Comparison of ENCODE assay signal across 8 mouse cellular contexts in genomic region chr1:165320141-165320934, GRCm38 (mm10). TPM values are rescaled to one million over a fixed set of nuclear protein-coding genes. Genes with fewer than 3 reads are reported as not detected.
DNase-seq lines count a peak whose midpoint lies in the region; ATAC-seq and TF ChIP-seq lines count a peak whose summit lies in the region.

No protein-coding gene starts in this region.

- 48% methylated on average over 10 of the region's 10 CpGs for WGBS in forebrain, postnatal 0 days
- WGBS in lung, embryonic 14.5 days, result 41% methylated on average over 10 of the region's 10 CpGs

- peak; percentile 85 for TF ChIP-seq CTCF in forebrain, postnatal 0 days (IDR thresholded peaks at IDR 0.05; ENCODE audit: low read depth)
- TF ChIP-seq CTCF in lung, embryonic 14.5 days (IDR thresholded peaks at IDR 0.05; ENCODE audit: low read depth), result peak; percentile 93

- no peak overlapping the region for H3K9ac ChIP-seq in ES-E14 (ENCODE audit: insufficient read depth, low read depth, low read length, poor library complexity, severe bottlenecking)
- H3K9ac ChIP-seq in forebrain, postnatal 0 days, result no peak overlapping the region
- H3K9ac ChIP-seq in lung, embryonic 14.5 days, result no peak overlapping the region

- no peak overlapping the region for H3K27ac ChIP-seq in ES-E14 (ENCODE audit: insufficient read depth, low read depth, low read length, poor library complexity, severe bottlenecking)
- no peak overlapping the region for H3K27ac ChIP-seq in forebrain, postnatal 0 days (ENCODE audit: low read depth, low read length)
- peak overlapping the region; percentile 64; the same call in 1 of the 2 replicates for H3K27ac ChIP-seq in lung, embryonic 14.5 days (ENCODE audit: low read depth)

- intact Hi-C loops in heart, postnatal 36 days (cut with DNase I), result loop anchor here (1.0 to 10.0 kb wide), 4 partner anchors 40 to 196 kb away; partner anchors contain the start of gene Tiprl

- peaks cover 0 to 2% of the 10 kb centered on the region in 2 experiments; a peak in 1 of 4 replicates for H3K4me1 ChIP-seq in ES-E14 (ENCODE audit: control insufficient read depth in 2 of 2, insufficient read depth in 2 of 2, low read length in 2 of 2, poor library complexity in 1 of 2)
- no peaks in the 10 kb centered on the region for H3K4me1 ChIP-seq in forebrain, postnatal 0 days (ENCODE audit: insufficient read depth)
- H3K4me1 ChIP-seq in lung, embryonic 14.5 days (ENCODE audit: insufficient read depth), result no peaks in the 10 kb centered on the region

- peak; percentile 55 for DNase-seq in ES-E14 (ENCODE audit: low read depth, low spot score)
- peak; percentile 47 for DNase-seq in cerebellum, adult 11 months
- DNase-seq in forebrain, postnatal 0 days, result peak; percentile 70
- peak; percentile 80 to 85 for DNase-seq in heart, postnatal 36 days
- peak; percentile 62 to 79 for DNase-seq in layer of hippocampus, adult 18-20 months (ENCODE audit: low spot score in 2 of 2)
- DNase-seq in lung, embryonic 14.5 days, result peak; percentile 88
- peak; percentile 29 for DNase-seq in retina, adult 2 months (ENCODE audit: low read depth, low spot score)
- DNase-seq in thymus, postnatal 14 days, result peak; percentile 76

- peak; percentile 77 for ATAC-seq in forebrain, postnatal 0 days
- ATAC-seq in lung, embryonic 14.5 days (ENCODE audit: insufficient read depth), result peak; percentile 62

- no peak overlapping the region for H3K4me2 ChIP-seq in forebrain, postnatal 0 days (ENCODE audit: low read depth)
- no peak overlapping the region for H3K4me2 ChIP-seq in lung, embryonic 14.5 days

- in situ Hi-C loops in ES-E14 (cut with MboI; ENCODE audit: low sequenced_read_pairs in 2 of 2, unreplicated experiment in 2 of 2), result no loop called here

- no peaks in the 10 kb centered on the region for H3K27me3 ChIP-seq in forebrain, postnatal 0 days (ENCODE audit: insufficient read depth, low read length)
- no peaks in the 10 kb centered on the region for H3K27me3 ChIP-seq in lung, embryonic 14.5 days (ENCODE audit: insufficient read depth, low read length)

- H3K4me3 ChIP-seq in ES-E14 (ENCODE audit: insufficient read depth in 1 of 2, low read depth in 1 of 2, low read length in 2 of 2, poor library complexity in 1 of 2, severe bottlenecking in 1 of 2), result peak overlapping the region in 1 of 2 experiments; percentile 47; a peak in 1 of 4 replicates
- H3K4me3 ChIP-seq in forebrain, postnatal 0 days (ENCODE audit: low read depth, low read length), result no peak overlapping the region
- no peak overlapping the region for H3K4me3 ChIP-seq in lung, embryonic 14.5 days (ENCODE audit: low read depth, low read length)

- no peaks in the 10 kb centered on the region for H3K9me3 ChIP-seq in ES-E14 (ENCODE audit: control insufficient read depth, insufficient read depth, low read depth, low read length)
- no peaks in the 10 kb centered on the region for H3K9me3 ChIP-seq in forebrain, postnatal 0 days (ENCODE audit: low read length)
- no peaks in the 10 kb centered on the region for H3K9me3 ChIP-seq in lung, embryonic 14.5 days (ENCODE audit: low read depth, low read length)

- H3K36me3 ChIP-seq in ES-E14 (ENCODE audit: control insufficient read depth, insufficient read depth, low read length, poor library complexity, severe bottlenecking), result no peaks in the 10 kb centered on the region
- peaks cover 64% of the 10 kb centered on the region for H3K36me3 ChIP-seq in forebrain, postnatal 0 days (ENCODE audit: insufficient read depth)
- H3K36me3 ChIP-seq in lung, embryonic 14.5 days (ENCODE audit: insufficient read depth), result peaks cover 17% of the 10 kb centered on the region

TF ChIP-seq in ES-E14, 5 proteins besides CTCF, POLR2A, EP300 and RAD21:
- TF ChIP-seq HCFC1 (IDR thresholded peaks at IDR 0.05; ENCODE audit: borderline replicate concordance, insufficient read depth, low read length), result no peak
- peak; percentile 35; the same call in 1 of the 2 replicates for TF ChIP-seq ZC3H11A (IDR thresholded peaks at IDR 0.05; ENCODE audit: borderline replicate concordance, low read depth, low read length)
- TF ChIP-seq MAFK (IDR thresholded peaks at IDR 0.05; ENCODE audit: insufficient read depth, low read depth, low read length), result peak; percentile 75

RNA-seq across cellular contexts. Expression of gene Gpr161, which starts 24.7 kb away (rescaled TPM):
- total RNA-seq in ES-E14 (2012; rRNA removed), result 3.3 and 4.5 TPM in 2 replicates
- 40.9 and 51.0 TPM in 2 replicates for total RNA-seq in forebrain, postnatal 0 days (2014; rRNA removed)
- 2.5 and 2.8 TPM in 2 replicates for polyA plus RNA-seq in forebrain, postnatal 0 days (2015; fragmentation: Nextera tagmentation; extraction: Ambion mirVana)
- total RNA-seq in heart, postnatal 36 days (2021), result 1 to 10 TPM; 1.3 to 1.8 TPM
- total RNA-seq in layer of hippocampus, adult 18-20 months (2021), result 10 to 100 TPM; 75.9 to 82.9 TPM
- polyA plus RNA-seq in lung, embryonic 14.5 days (2014; fragmentation: Nextera tagmentation; extraction: Ambion mirVana), result 1.4 TPM in 2 replicates

Comparison
In these comparisons a context has a peak if more than half of its experiments do, and no peak if none do; other contexts are left out.
1. DNase-seq: peak in every context shown above with its lines; median percentile 88 in lung, embryonic 14.5 days; 82 in heart, postnatal 36 days; 76 in thymus, postnatal 14 days; 70 in layer of hippocampus, adult 18-20 months; 70 in forebrain, postnatal 0 days; 55 in ES-E14; 47 in cerebellum, adult 11 months; 29 in retina, adult 2 months.